Mouse (Mus musculus): ENCODE results near the gene Vmn2r-ps130.
"Not testable (repeated sequence)": the region's sequence is repeated elsewhere in the genome, so short reads cannot be mapped to it uniquely, and the experiment has no call there.

Gene Vmn2r-ps130

DNA sequence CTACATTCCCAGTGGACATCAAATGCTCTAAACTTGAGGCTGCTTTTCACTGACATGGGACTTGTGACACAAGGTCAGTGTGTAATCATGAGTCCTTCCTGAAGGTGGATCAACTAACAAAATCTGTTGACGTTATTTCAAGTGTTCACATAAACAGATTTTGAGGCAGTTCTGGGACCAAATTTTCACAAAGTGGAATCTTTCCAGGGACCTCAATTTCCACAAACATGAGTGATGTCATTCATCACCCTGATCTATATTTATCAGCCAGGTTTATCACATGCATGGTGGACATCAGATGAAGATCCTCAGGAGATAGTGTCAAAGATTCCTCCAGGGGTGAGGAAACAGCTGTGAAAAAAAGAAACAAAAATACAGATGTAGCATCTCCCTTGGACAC lies at the start of gene Vmn2r-ps130:
Gene Vmn2r-ps130, plus strand, starts transcription at position 301 of the 400 bp plus-strand sequence.
- not testable (repeated sequence) for DNase-seq (ENCODE audit: low read depth, low spot score)

All from mesoderm, embryonic 11.5 days (tissue).